In genomic region chr7:30664529-30665200, GRCm38 (mm10) we compare ENCODE assay signal across 7 mouse cellular contexts. TPM values are rescaled to one million over a fixed set of nuclear protein-coding genes. Genes with fewer than 3 reads are reported as not detected.
A peak's percentile ranks its signal among the peaks of the same experiment; 100 is the strongest.
DNase-seq lines count a peak whose midpoint lies in the region; ATAC-seq and TF ChIP-seq lines count a peak whose summit lies in the region.

Gene Haus5 (minus strand): TSS chr7:30664994.

- ATAC-seq in embryonic facial prominence, embryonic 12.5 days (ENCODE audit: insufficient number of reproducible peaks, insufficient read depth, low FRiP score, low TSS enrichment), result peak; percentile 87
- ATAC-seq in limb, embryonic 13.5 days (ENCODE audit: low FRiP score, low read depth), result peak; percentile 90
- peak; percentile 98 for ATAC-seq in midbrain, embryonic 16.5 days

- H3K79me2 ChIP-seq in heart, adult 2 months (replicated peaks; ENCODE audit: control insufficient read depth, insufficient read depth, low read length), result no peaks in the 10 kb centered on the region

- no peak within 1 kb of the TSS for H3K27ac ChIP-seq in embryonic facial prominence, embryonic 12.5 days
- peak within 1 kb of the TSS; percentile 67 for H3K27ac ChIP-seq in heart, adult 2 months
- peak within 1 kb of the TSS; percentile 28; the same call in 1 of the 2 replicates for H3K27ac ChIP-seq in limb, embryonic 13.5 days
- peak within 1 kb of the TSS; percentile 87 for H3K27ac ChIP-seq in midbrain, embryonic 16.5 days (ENCODE audit: low read length)

- peak within 1 kb of the TSS; percentile 66 for H3K9ac ChIP-seq in embryonic facial prominence, embryonic 12.5 days
- H3K9ac ChIP-seq in heart, adult 2 months (ENCODE audit: low read depth, low read length), result peak within 1 kb of the TSS; percentile 80
- H3K9ac ChIP-seq in limb, embryonic 13.5 days, result peak within 1 kb of the TSS; percentile 84
- H3K9ac ChIP-seq in midbrain, embryonic 16.5 days (ENCODE audit: low read depth, low read length), result peak within 1 kb of the TSS; percentile 73

- no peak for TF ChIP-seq CTCF in heart, adult 2 months (IDR thresholded peaks at IDR 0.05)

- peak; percentile 58; the same call in 1 of the 2 replicates for TF ChIP-seq EP300 in heart, adult 2 months (IDR thresholded peaks at IDR 0.05; ENCODE audit: insufficient read depth, low read depth, low read length)

- WGBS in embryonic facial prominence, embryonic 12.5 days, result 1% methylated on average over 34 of the region's 34 CpGs
- WGBS in heart, adult 2 months, result under 1% methylated on average over 34 of the region's 34 CpGs
- WGBS in limb, embryonic 13.5 days, result under 1% methylated on average over 34 of the region's 34 CpGs
- under 1% methylated on average over 34 of the region's 34 CpGs for WGBS in midbrain, embryonic 16.5 days

- H3K4me2 ChIP-seq in embryonic facial prominence, embryonic 12.5 days (replicated peaks), result peak within 1 kb of the TSS; percentile 83
- H3K4me2 ChIP-seq in limb, embryonic 13.5 days (replicated peaks), result peak within 1 kb of the TSS; percentile 80
- H3K4me2 ChIP-seq in midbrain, embryonic 16.5 days (ENCODE audit: low read length), result peak within 1 kb of the TSS; percentile 90

- peak; percentile 54 for TF ChIP-seq POLR2A in heart, adult 2 months (IDR thresholded peaks at IDR 0.05; ENCODE audit: insufficient read depth, low read depth, low read length)

- peak; percentile 86 for DNase-seq in adrenal gland, postnatal 25 days
- DNase-seq in heart, adult 2 months, result peak; percentile 89 to 92
- peak; percentile 82 to 90 for DNase-seq in kidney, adult 8-10 months
- peak; percentile 89 to 94 for DNase-seq in spleen, postnatal 10 days (ENCODE audit: low spot score in 2 of 2)

- H3K9me3 ChIP-seq in embryonic facial prominence, embryonic 12.5 days, result no peaks in the 10 kb centered on the region
- H3K9me3 ChIP-seq in limb, embryonic 13.5 days, result no peaks in the 10 kb centered on the region
- H3K9me3 ChIP-seq in midbrain, embryonic 16.5 days (replicated peaks; ENCODE audit: control insufficient read depth, low read length, poor library complexity, severe bottlenecking), result no peaks in the 10 kb centered on the region

- peak within 1 kb of the TSS; percentile 68 for H3K4me3 ChIP-seq in embryonic facial prominence, embryonic 12.5 days
- peak within 1 kb of the TSS; percentile 72 for H3K4me3 ChIP-seq in heart, adult 2 months
- H3K4me3 ChIP-seq in limb, embryonic 13.5 days, result peak within 1 kb of the TSS; percentile 74
- H3K4me3 ChIP-seq in midbrain, embryonic 16.5 days (ENCODE audit: low read depth, low read length), result peak within 1 kb of the TSS; percentile 62

- 0 out of 2 replicates have a peak, but pooled peaks cover 6% of the 10 kb centered on the region for H3K4me1 ChIP-seq in embryonic facial prominence, embryonic 12.5 days
- no peaks in the 10 kb centered on the region for H3K4me1 ChIP-seq in heart, adult 2 months (ENCODE audit: control insufficient read depth, insufficient read depth, low read length)
- peaks cover 12% of the 10 kb centered on the region for H3K4me1 ChIP-seq in limb, embryonic 13.5 days
- peaks cover 9% of the 10 kb centered on the region for H3K4me1 ChIP-seq in midbrain, embryonic 16.5 days (ENCODE audit: control insufficient read depth, insufficient read depth, low read length)

- 0 out of 2 replicates have a peak, but pooled peaks cover 3% of the 10 kb centered on the region for H3K27me3 ChIP-seq in embryonic facial prominence, embryonic 12.5 days
- no peaks in the 10 kb centered on the region for H3K27me3 ChIP-seq in heart, adult 2 months (ENCODE audit: control insufficient read depth, insufficient read depth, low read length)
- H3K27me3 ChIP-seq in limb, embryonic 13.5 days, result no peaks in the 10 kb centered on the region
- H3K27me3 ChIP-seq in midbrain, embryonic 16.5 days (ENCODE audit: control insufficient read depth, insufficient read depth, low read depth, low read length), result peaks cover 2% of the 10 kb centered on the region

- peaks cover 21% of the 10 kb centered on the region for H3K36me3 ChIP-seq in embryonic facial prominence, embryonic 12.5 days
- no peaks in the 10 kb centered on the region for H3K36me3 ChIP-seq in heart, adult 2 months (ENCODE audit: control insufficient read depth, insufficient read depth, low read length)
- H3K36me3 ChIP-seq in limb, embryonic 13.5 days, result peaks cover 22% of the 10 kb centered on the region
- peaks cover 4% of the 10 kb centered on the region; the same call in 1 of the 2 replicates for H3K36me3 ChIP-seq in midbrain, embryonic 16.5 days (ENCODE audit: control insufficient read depth, insufficient read depth, low read length)

- intact Hi-C loops in heart, adult 2 months (cut with DNase I), result loop anchor here (1.0 to 10.0 kb wide), 3 partner anchors 14 to 190 kb away; partner anchors contain the start of genes Ffar3, Rbm42 and Tmem147

RNA-seq across cellular contexts. Expression of gene Haus5, which starts in this region (rescaled TPM):
- total RNA-seq in adrenal gland, postnatal 25 days (2021), result 12.6 and 13.5 TPM in 2 replicates
- 54.8 and 59.3 TPM in 2 replicates for polyA plus RNA-seq in embryonic facial prominence, embryonic 12.5 days (2016; fragmentation: Nextera tagmentation; extraction: Ambion mirVana)
- total RNA-seq in heart, adult 2 months (2021), result 1 to 10 TPM; 3.3 to 3.9 TPM
- 3.7 and 4.9 TPM in 2 replicates for polyA plus RNA-seq in heart, adult 2 months (2012; rRNA removed)
- polyA plus RNA-seq in limb, embryonic 13.5 days (2015; fragmentation: Nextera tagmentation; extraction: Ambion mirVana), result 45.3 and 50.0 TPM in 2 replicates
- polyA plus RNA-seq in midbrain, embryonic 16.5 days (2015; fragmentation: Nextera tagmentation; extraction: Ambion mirVana), result 24.4 and 26.9 TPM in 2 replicates
